Mouse (Mus musculus) embryonic fibroblast, embryonic 13.5 days (primary cell): ENCODE results near the gene Dmrt1.

Source experiments
- CTCF ChIP-seq: IDR thresholded peaks from 2 replicates; pipeline ENCODE4 v1.5.1; 2011; ENCODE audit warnings: mild to moderate bottlenecking, control low read depth, low read length, moderate library complexity, borderline replicate concordance; ENCODE audit not compliant: insufficient read depth
- POLR2A ChIP-seq: IDR thresholded peaks from 2 replicates; pipeline ENCODE4 v1.6.1; 2011; ENCODE audit warnings: low read depth, mild to moderate bottlenecking, control low read depth, low read length, moderate library complexity

DNA sequence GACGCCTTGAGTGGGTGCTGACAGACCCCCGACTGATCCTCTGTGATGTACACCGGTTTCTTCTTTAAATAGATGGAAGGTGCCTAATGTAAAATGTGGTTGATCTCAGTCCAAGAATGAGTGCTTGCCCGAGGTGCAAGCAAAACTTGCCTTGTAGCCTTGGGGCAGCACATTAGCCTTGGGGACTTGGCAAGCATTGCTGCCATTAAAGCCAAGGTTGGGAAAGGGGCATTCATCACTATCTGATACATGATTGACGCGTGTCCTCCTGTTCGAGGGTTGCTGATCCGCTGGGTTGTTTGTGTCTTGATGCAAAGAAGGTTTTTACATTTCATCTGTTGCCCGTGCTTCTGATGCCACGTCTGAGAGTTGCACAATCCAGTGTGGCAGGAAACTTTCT lies 69.0 kb downstream of the Dmrt1 start:
- no peak for TF ChIP-seq CTCF
- no peak for TF ChIP-seq POLR2A
